Mouse (Mus musculus) adrenal gland, adult (tissue): Measurements from ENCODE around the gene Omg.
A peak's percentile ranks its signal among the peaks of the same experiment; 100 is the strongest.

ENCODE experiments used
- DNase-seq, 2 experiments: peaks; one replicate each; pipeline ENCODE4 v3.0.0; 2022 to 2023; ENCODE audit warnings: low spot score in 1 of 2; ENCODE audit not compliant: inconsistent age in 2 of 2

The Omg gene

GRCm38 (mm10) chr11:79503845-79504244, at the start of gene Omg:
TSS of gene Omg (minus strand) at chr11:79504084.
- DNase-seq: peak; percentile 15 to 40

GRCm38 (mm10) chr11:79552622-79553021, 48.7 kb upstream of the Omg start:
- DNase-seq: peak; percentile 13 to 63

- DNase-seq: no peak
Observed at GRCm38 (mm10) chr11:79536293-79536692, 32.4 kb upstream of the Omg start.

- no peak for DNase-seq
Observed at GRCm38 (mm10) chr11:79535554-79535953, 31.7 kb upstream of the Omg start.

- DNase-seq: peak; percentile 36 to 55
Observed at GRCm38 (mm10) chr11:79533950-79534690, 30.2 kb upstream of the Omg start.

- no peak for DNase-seq
Observed at GRCm38 (mm10) chr11:79533311-79533710, 29.4 kb upstream of the Omg start.

GRCm38 (mm10) chr11:79531485-79531884, 27.6 kb upstream of the Omg start:
- DNase-seq: no peak

GRCm38 (mm10) chr11:79530774-79531173, 26.9 kb upstream of the Omg start:
- DNase-seq: no peak

GRCm38 (mm10) chr11:79530333-79530761, 26.5 kb upstream of the Omg start, which contains the start of the genes Evi2 and Evi2a:
TSS of gene Evi2 (minus strand) at chr11:79530589.
TSS of gene Evi2a (minus strand) at chr11:79530609.
- peak in 1 of 2 experiments; percentile 39 for DNase-seq

- DNase-seq: no peak
Observed at GRCm38 (mm10) chr11:79529736-79530135, 25.9 kb upstream of the Omg start.

- no peak for DNase-seq
Observed at GRCm38 (mm10) chr11:79529226-79529625, 25.3 kb upstream of the Omg start.

- no peak for DNase-seq
Observed at GRCm38 (mm10) chr11:79528601-79529000, 24.7 kb upstream of the Omg start.

- DNase-seq: peak in 1 of 2 experiments; percentile 39
Observed at GRCm38 (mm10) chr11:79527739-79528384, 24.0 kb upstream of the Omg start.

GRCm38 (mm10) chr11:79527015-79527738, 23.3 kb upstream of the Omg start:
- peak; percentile 31 to 70 for DNase-seq

- no peak for DNase-seq
Observed at GRCm38 (mm10) chr11:79526549-79526948, 22.7 kb upstream of the Omg start.

- DNase-seq: no peak
Observed at GRCm38 (mm10) chr11:79524310-79524575, 20.4 kb upstream of the Omg start.

- DNase-seq: no peak
Observed at GRCm38 (mm10) chr11:79523560-79524309, 19.9 kb upstream of the Omg start, which contains the start of gene Evi2b. TSS of gene Evi2b (minus strand) at chr11:79523762.

- DNase-seq: no peak
Observed at GRCm38 (mm10) chr11:79522944-79523343, 19.1 kb upstream of the Omg start.

GRCm38 (mm10) chr11:79521930-79522329, 18.0 kb upstream of the Omg start:
- no peak for DNase-seq

- no peak for DNase-seq
Observed at GRCm38 (mm10) chr11:79520772-79521171, 16.9 kb upstream of the Omg start.

- DNase-seq: no peak
Observed at GRCm38 (mm10) chr11:79519878-79520291, 16.0 kb upstream of the Omg start.
